8 mouse cellular contexts compared by ENCODE assay signal in the genomic region with DNA sequence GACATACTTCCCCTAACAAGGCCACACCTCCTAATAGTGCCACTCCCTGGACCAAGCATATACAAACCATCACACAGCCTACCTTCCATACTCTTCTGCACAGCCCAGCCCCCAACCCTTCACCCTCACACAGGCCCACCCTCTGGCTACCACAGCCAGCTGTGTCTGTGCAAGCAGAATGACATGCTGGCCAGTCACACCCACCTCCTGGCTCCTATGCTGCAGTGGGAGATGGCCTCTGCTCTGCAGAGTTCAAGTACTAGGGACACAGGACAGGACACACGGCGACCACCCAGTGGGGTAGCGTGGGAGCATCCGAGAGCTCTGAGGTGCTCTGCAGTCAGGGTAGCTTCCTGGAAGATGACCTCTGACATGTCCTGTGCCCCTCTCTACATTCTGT. TPM values are rescaled to one million over a fixed set of nuclear protein-coding genes. Genes with fewer than 3 reads are reported as not detected.
DNase-seq lines count a peak whose midpoint lies in the region; ATAC-seq and TF ChIP-seq lines count a peak whose summit lies in the region.

No protein-coding gene starts in this region.

- no peak overlapping the region for H3K27ac ChIP-seq in embryonic facial prominence, embryonic 11.5 days (replicated peaks; ENCODE audit: low read depth, low read length)
- no peak overlapping the region for H3K27ac ChIP-seq in embryonic facial prominence, embryonic 10.5 days (replicated peaks)
- H3K27ac ChIP-seq in left cerebral cortex, adult 2 months = peak overlapping the region; percentile 66
- H3K27ac ChIP-seq in embryonic facial prominence, embryonic 12.5 days = no peak overlapping the region
- 0 out of 2 replicates have a peak overlapping the region, but pooled peaks have one; percentile 35 for H3K27ac ChIP-seq in midbrain, embryonic 13.5 days

- H3K4me1 ChIP-seq in embryonic facial prominence, embryonic 11.5 days (ENCODE audit: control insufficient read depth, insufficient read depth, low read length) = no peaks in the 10 kb centered on the region
- H3K4me1 ChIP-seq in embryonic facial prominence, embryonic 10.5 days = peaks cover 9% of the 10 kb centered on the region
- H3K4me1 ChIP-seq in embryonic facial prominence, embryonic 12.5 days = peaks cover 8% of the 10 kb centered on the region; the same call in 1 of the 2 replicates
- H3K4me1 ChIP-seq in midbrain, embryonic 13.5 days (replicated peaks) = peaks cover 8% of the 10 kb centered on the region

- 0 out of 2 replicates have a peak, but pooled peaks have one; percentile 3 for ATAC-seq in embryonic facial prominence, embryonic 11.5 days (replicated peaks; ENCODE audit: insufficient number of reproducible peaks, low FRiP score, low TSS enrichment, low read depth)
- ATAC-seq in embryonic facial prominence, embryonic 12.5 days (ENCODE audit: insufficient number of reproducible peaks, insufficient read depth, low FRiP score, low TSS enrichment) = 0 out of 2 replicates have a peak, but pooled peaks have one; percentile 5
- peak; percentile 27 for ATAC-seq in midbrain, embryonic 13.5 days

- 87% methylated on average over 4 of the region's 4 CpGs for WGBS in embryonic facial prominence, embryonic 11.5 days
- WGBS in embryonic facial prominence, embryonic 10.5 days = 91% methylated on average over 4 of the region's 4 CpGs
- WGBS in embryonic facial prominence, embryonic 12.5 days = 89% methylated on average over 4 of the region's 4 CpGs
- WGBS in midbrain, embryonic 13.5 days = 75% methylated on average over 4 of the region's 4 CpGs

- no peaks in the 10 kb centered on the region for H3K27me3 ChIP-seq in embryonic facial prominence, embryonic 11.5 days (ENCODE audit: control insufficient read depth, insufficient read depth, low read length)
- peaks cover 68% of the 10 kb centered on the region for H3K27me3 ChIP-seq in embryonic facial prominence, embryonic 10.5 days (replicated peaks; ENCODE audit: low read depth, poor library complexity, severe bottlenecking)
- H3K27me3 ChIP-seq in embryonic facial prominence, embryonic 12.5 days = peaks cover 4% of the 10 kb centered on the region; the same call in 1 of the 2 replicates
- peaks cover 6% of the 10 kb centered on the region; the same call in 1 of the 2 replicates for H3K27me3 ChIP-seq in midbrain, embryonic 13.5 days

- no peak overlapping the region for H3K9ac ChIP-seq in embryonic facial prominence, embryonic 11.5 days (replicated peaks; ENCODE audit: low read length)
- no peak overlapping the region for H3K9ac ChIP-seq in embryonic facial prominence, embryonic 12.5 days
- H3K9ac ChIP-seq in midbrain, embryonic 13.5 days (replicated peaks) = no peak overlapping the region

- TF ChIP-seq CTCF in left cerebral cortex, adult 2 months (IDR thresholded peaks at IDR 0.05) = no peak

- no peak overlapping the region for H3K4me2 ChIP-seq in embryonic facial prominence, embryonic 11.5 days (ENCODE audit: low read depth, low read length)
- no peak overlapping the region for H3K4me2 ChIP-seq in embryonic facial prominence, embryonic 12.5 days (replicated peaks)
- H3K4me2 ChIP-seq in midbrain, embryonic 13.5 days (replicated peaks) = no peak overlapping the region

- no peak overlapping the region for H3K4me3 ChIP-seq in embryonic facial prominence, embryonic 11.5 days (ENCODE audit: low read depth, low read length)
- H3K4me3 ChIP-seq in embryonic facial prominence, embryonic 10.5 days = no peak overlapping the region
- no peak overlapping the region for H3K4me3 ChIP-seq in left cerebral cortex, adult 2 months
- no peak overlapping the region for H3K4me3 ChIP-seq in embryonic facial prominence, embryonic 12.5 days
- H3K4me3 ChIP-seq in midbrain, embryonic 13.5 days (replicated peaks) = no peak overlapping the region

- DNase-seq in embryonic facial prominence, embryonic 11.5 days (ENCODE audit: low spot score) = no peak
- DNase-seq in embryonic facial prominence, embryonic 10.5 days (ENCODE audit: low spot score) = no peak
- DNase-seq in left cerebral cortex, adult 2 months (ENCODE audit: extremely low spot score in 1 of 2, low spot score in 2 of 2) = no peak
- no peak for DNase-seq in left cerebral cortex, postnatal 14 days (ENCODE audit: low spot score in 2 of 2)
- DNase-seq in thymus, postnatal 4 days = no peak
- no peak for DNase-seq in left cerebral cortex, postnatal 25 days (ENCODE audit: low spot score in 2 of 2)

- H3K9me3 ChIP-seq in embryonic facial prominence, embryonic 11.5 days (replicated peaks; ENCODE audit: control insufficient read depth, low read length) = no peaks in the 10 kb centered on the region
- no peaks in the 10 kb centered on the region for H3K9me3 ChIP-seq in embryonic facial prominence, embryonic 10.5 days
- no peaks in the 10 kb centered on the region for H3K9me3 ChIP-seq in embryonic facial prominence, embryonic 12.5 days
- H3K9me3 ChIP-seq in midbrain, embryonic 13.5 days = no peaks in the 10 kb centered on the region

- intact Hi-C loops in left cerebral cortex, adult 2 months (cut with DNase I) = loop anchor here (1.0 to 10.0 kb wide), 4 partner anchors 38 to 444 kb away; no protein-coding TSS in a partner anchor
- intact Hi-C loops in left cerebral cortex, postnatal 14 days (cut with DNase I) = loop anchor here (2.0 to 10.0 kb wide), 4 partner anchors 30 to 444 kb away; no protein-coding TSS in a partner anchor
- intact Hi-C loops in left cerebral cortex, postnatal 25 days (cut with DNase I) = loop anchor here (1.0 to 10.0 kb wide), 4 partner anchors 36 to 444 kb away; no protein-coding TSS in a partner anchor

- no peaks in the 10 kb centered on the region for H3K36me3 ChIP-seq in embryonic facial prominence, embryonic 11.5 days (replicated peaks; ENCODE audit: control insufficient read depth, insufficient read depth, low read depth, low read length)
- no peaks in the 10 kb centered on the region for H3K36me3 ChIP-seq in embryonic facial prominence, embryonic 10.5 days (replicated peaks)
- peaks cover 18% of the 10 kb centered on the region; the same call in 1 of the 2 replicates for H3K36me3 ChIP-seq in embryonic facial prominence, embryonic 12.5 days
- H3K36me3 ChIP-seq in midbrain, embryonic 13.5 days = peaks cover 36% of the 10 kb centered on the region

RNA-seq across cellular contexts. Expression of a gene that starts 25.9 kb away (rescaled TPM):
- polyA plus RNA-seq in embryonic facial prominence, embryonic 11.5 days (2014; fragmentation: Nextera tagmentation; extraction: Ambion mirVana) = 0.28 and 1.4 TPM in 2 replicates
- polyA plus RNA-seq in embryonic facial prominence, embryonic 10.5 days (2016; fragmentation: Nextera tagmentation; extraction: Ambion mirVana) = 0.29 and 0.75 TPM in 2 replicates
- 1 to 10 TPM; 3.6 TPM for total RNA-seq in left cerebral cortex, adult 2 months (2021)
- total RNA-seq in left cerebral cortex, postnatal 14 days (2021) = 1 to 10 TPM; 3.7 to 4.6 TPM
- polyA plus RNA-seq in embryonic facial prominence, embryonic 12.5 days (2016; fragmentation: Nextera tagmentation; extraction: Ambion mirVana) = 1.7 and 2.2 TPM in 2 replicates
- polyA plus RNA-seq in midbrain, embryonic 13.5 days (2015; fragmentation: Nextera tagmentation; extraction: Ambion mirVana) = 0.54 and 0.96 TPM in 2 replicates
- total RNA-seq in left cerebral cortex, postnatal 25 days (2021) = 1 to 10 TPM; 3.3 to 4.2 TPM

Comparison
In these comparisons a context has a peak if more than half of its experiments do, and no peak if none do; other contexts are left out.
1. H3K27ac ChIP-seq: peak in left cerebral cortex, adult 2 months (single experiment) and midbrain, embryonic 13.5 days (single experiment); none in embryonic facial prominence, embryonic 11.5 days (single experiment), embryonic facial prominence, embryonic 10.5 days (single experiment) and embryonic facial prominence, embryonic 12.5 days (single experiment).
2. Peak in every context shown above with its lines, with median percentiles within 50 percentile points of each other: ATAC-seq.